Mouse (Mus musculus): ENCODE data around the gene Rorc.

Gene Rorc

DNA sequence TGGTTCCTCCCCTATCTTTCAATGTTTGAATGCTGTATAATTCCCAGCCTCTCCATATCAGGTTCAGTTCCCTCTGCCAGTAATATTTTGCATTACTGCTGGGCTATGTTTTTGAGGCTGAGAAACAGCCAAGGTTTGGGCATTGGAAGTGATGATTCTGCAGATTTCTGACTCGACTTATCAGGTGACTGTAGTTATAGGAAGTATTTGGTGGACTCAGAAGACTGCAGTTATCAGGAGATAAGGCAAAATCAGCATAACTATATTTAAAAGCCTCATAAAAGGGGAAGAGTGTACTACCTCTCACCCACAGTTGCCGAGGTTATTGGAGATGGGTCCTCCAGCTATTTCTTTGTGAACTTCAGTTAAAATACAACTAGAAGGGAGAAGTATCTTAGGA lies 58.4 kb downstream of the Rorc start:
- ATAC-seq (ENCODE audit: low TSS enrichment): no peak

DNA sequence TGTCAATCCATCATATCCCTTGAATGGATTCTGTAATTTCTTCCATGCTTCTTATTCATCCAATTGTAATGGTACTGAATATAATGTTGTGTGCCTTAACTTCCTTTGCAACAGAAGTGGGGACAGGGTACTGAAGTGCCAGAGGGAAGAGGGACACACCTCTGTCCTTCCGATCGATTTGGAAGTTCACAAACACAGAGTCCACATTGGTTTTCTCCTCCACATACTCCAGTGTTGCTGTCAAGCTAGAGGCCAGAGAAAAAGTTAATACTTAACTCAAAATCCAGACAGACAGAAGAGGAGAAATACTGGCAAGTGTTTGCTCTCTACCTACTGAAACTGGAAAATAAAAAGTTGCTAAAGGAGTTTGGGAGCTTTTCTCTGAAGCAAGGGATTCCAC lies 61.7 kb downstream of the Rorc start:
- ATAC-seq (ENCODE audit: low TSS enrichment): no peak

DNA sequence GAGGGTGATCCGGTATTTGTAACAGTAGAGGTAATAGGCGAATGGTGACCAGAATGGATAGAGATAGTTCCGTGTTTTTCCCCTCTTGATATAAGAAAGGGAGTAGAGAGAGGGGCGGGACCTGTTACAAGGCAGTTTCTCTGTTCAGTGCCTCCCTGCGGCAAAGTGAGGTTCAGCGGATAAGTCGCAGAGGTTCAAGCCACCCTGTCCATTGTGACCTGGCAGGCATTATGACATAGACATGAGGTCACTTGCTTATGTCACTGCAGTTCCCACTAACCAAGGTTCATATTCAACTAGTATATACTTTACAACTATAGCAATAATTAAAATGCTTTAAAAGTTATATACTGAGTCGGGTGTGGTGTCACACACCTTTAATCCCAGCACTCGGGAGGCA lies 63.8 kb downstream of the Rorc start:
- ATAC-seq (ENCODE audit: low TSS enrichment): no peak

DNA sequence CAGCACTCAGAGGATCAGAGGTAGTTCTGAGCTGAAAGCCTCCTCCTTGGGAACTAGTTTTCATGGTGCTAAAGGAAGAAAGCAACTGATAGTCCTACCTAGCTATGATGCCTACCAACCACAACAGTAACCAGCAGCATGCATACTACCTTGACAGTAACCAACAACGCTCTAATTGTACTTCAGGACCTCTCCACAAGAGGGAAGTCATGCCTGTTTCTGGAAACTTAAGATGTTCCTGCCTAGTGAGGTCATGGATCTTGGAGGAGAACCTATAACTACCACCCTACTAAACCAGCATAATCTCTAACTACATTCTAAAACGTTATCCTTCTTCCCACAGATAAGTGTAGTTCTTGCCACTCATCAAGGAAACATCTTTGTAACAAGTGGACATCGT lies 68.6 kb downstream of the Rorc start:
- peak; percentile 56; the same call in 1 of the 2 replicates for ATAC-seq (ENCODE audit: low TSS enrichment)

DNA sequence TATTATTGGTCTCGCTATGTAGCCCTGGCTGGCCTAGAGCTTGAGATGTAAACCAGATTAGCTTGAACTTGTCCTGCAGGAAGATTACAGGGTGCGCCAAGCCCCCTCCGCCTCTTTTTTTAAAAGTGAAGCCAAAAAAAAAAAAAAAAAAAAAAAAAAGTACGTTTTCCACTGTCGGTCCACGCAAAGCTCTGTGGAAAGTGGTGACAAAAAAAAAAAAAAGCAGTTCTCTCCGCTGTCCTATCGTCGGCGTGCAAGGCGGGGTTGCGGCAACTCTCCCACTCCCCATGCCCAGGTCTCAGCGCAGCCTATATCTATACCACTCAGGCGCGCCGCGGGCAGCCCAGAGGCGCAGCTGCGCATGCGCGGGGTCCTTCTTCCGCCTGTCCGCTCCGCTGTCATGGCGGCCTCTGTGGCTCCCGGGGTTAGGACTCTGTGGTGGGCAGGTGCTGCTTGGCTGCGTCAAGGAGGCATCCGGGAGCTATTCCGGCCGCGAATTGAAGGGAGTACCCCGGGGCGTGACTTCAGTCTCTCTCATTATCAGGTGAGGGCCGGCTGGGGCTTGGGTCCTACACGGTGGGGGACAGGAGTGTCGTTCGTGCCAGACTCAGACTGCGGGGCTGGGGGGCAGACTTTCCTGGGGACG lies 70.5 kb downstream of the Rorc start, which contains the start of gene Mrpl9:
Gene Mrpl9 (plus strand): TSS at position 368 of the 646 bp plus-strand sequence.
- ATAC-seq (ENCODE audit: low TSS enrichment): peak; percentile 96

DNA sequence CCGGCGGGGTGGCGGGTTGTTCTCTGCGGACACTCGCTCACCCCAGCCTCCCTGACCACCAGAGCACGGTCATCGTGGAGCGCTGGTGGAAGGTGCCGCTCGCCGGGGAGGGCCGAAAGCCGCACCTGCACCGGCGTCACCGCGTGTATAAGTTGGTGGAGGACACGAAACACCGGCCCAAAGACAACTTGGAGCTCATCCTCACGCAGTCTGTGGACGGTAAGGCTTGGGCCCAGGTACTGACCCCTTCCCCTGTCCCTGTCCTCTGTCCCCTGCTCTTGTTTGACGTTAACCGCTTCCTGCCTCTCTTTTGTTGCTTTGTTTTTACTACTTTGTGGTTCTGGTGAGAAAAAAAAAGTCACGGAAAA lies 71.0 kb downstream of the Rorc start, which contains the start of gene Oaz3:
Gene Oaz3 (minus strand): TSS at position 319 of the 368 bp plus-strand sequence.
- peak; percentile 39 for ATAC-seq (ENCODE audit: low TSS enrichment)

All from frontal cortex, adult (tissue).